Mouse (Mus musculus): ENCODE measurements at regions not wholly inside any gene's neighbourhood (a gene's known extent, or its start where the extent isn't known, plus 50 kb on each side); places are given as distances from the start of the nearest gene placed in this dataset.
A peak's percentile ranks its signal among the peaks of the same experiment; 100 is the strongest.

DNA sequence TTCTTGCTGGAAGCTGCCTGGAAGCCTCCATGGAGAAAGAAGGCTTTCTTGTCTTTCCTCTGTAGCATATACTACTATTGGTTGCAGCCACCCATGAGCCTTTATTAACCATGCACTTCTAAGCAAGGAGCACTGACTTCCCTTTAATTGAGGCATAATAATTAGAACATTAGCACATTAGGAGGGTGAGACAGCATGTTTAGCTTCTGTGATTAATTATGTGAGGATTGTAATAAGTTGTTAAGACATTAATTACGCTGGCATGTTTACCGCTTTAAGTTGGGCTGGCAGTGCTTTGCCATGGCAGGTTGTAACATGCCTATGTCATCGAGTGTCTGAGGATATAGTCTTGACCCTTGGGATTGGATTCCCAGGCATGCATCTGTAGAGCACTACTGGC lies 391.7 kb downstream of the Brinp2 start:
- Histone ChIP-seq H3K27ac (no peak overlapping the region), H3K4me1 (replicated peaks) (no peaks in the 10 kb centered on the region), H3K4me2 (no peak overlapping the region), H3K4me3 (replicated peaks) (no peak overlapping the region), H3K36me3 (no peaks in the 10 kb centered on the region), H3K27me3 (no peaks in the 10 kb centered on the region), H3K9ac (no peak overlapping the region), H3K9me3 (replicated peaks) (no peaks in the 10 kb centered on the region)
- DNase-seq (no peak), ATAC-seq (ENCODE audit: low read depth) (no peak)
- 74% methylated on average over 3 of the region's 3 CpGs for WGBS (ENCODE audit: insufficient replicate concordance)

DNA sequence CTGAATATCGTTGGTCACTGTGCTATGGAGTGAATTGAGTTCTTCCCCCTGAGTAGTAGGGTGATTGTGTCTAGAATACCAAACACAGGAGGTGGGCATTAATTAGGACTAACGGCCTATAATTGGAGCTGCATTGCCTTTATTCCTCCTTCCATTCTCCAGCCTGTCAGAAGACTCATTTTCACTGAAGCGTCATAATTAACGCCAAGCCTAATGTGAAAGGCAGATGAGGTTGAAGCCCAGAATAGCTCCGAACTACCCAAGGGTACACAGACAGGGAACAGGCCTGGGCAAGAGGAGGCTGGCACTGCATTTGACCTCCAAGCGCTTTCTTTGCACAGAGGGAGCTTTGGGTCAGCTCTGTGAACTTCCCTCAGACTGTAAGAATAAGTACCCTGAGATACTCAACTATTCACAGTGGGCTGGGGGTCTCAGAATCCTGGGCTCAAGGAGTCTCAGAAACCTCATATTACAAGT lies 386.5 kb downstream of the Brinp2 start:
- no peak overlapping the region for H3K4me3 ChIP-seq (replicated peaks)
- WGBS (ENCODE audit: insufficient replicate concordance), result 71% methylated on average over 6 of the region's 6 CpGs
- no peak overlapping the region for H3K27ac ChIP-seq
- no peaks in the 10 kb centered on the region for H3K4me1 ChIP-seq (replicated peaks)
- H3K36me3 ChIP-seq, result no peaks in the 10 kb centered on the region
- ATAC-seq (ENCODE audit: low read depth) (no peak), DNase-seq (no peak)
- no peaks in the 10 kb centered on the region for H3K27me3 ChIP-seq
- H3K9me3 ChIP-seq (replicated peaks), result no peaks in the 10 kb centered on the region
- H3K4me2 ChIP-seq, result no peak overlapping the region
- no peak overlapping the region for H3K9ac ChIP-seq

DNA sequence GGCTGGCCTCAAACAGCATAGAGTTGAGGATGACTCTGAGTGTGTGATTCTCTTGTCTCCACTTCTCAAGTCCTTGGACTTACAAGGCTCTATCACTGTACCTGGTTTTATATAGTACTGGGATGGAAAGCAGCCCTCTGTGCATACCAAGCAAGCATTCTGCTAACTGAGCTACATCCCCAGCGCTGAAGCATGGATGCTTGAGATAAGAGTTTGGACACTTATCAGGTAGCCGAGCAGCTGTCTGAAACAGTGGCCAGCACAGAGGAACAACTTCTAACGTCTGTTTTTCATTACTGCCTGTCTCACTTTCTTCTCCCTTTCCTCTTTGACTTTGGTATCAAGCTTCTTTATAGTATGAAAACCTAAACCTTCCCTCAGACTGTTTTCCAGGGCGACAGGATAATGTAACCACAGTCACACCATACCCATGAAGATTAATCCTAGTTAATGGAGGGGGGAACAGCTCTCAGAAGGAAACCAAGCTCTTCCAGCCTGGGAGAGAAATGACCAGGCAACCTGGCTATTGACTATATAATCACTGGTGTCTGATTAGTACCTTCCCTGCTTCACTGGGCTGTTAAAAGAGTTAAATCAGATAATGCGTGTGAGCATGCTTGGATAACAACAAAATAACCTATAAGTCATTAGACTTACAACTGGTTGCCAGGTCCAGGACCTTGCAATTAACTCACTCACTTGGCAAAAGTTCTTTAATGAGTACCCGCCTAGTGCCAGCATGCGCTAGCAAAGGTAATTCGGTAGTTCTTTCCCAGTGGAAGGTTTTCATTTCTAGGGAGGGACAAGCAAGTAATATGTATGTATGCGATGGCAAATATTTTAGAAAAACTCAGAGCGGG lies 382.5 kb downstream of the Brinp2 start:
- Histone ChIP-seq H3K4me2 (no peak overlapping the region), H3K27ac (no peak overlapping the region), H3K9me3 (replicated peaks) (no peaks in the 10 kb centered on the region), H3K9ac (no peak overlapping the region), H3K4me1 (replicated peaks) (no peaks in the 10 kb centered on the region), H3K4me3 (replicated peaks) (no peak overlapping the region), H3K36me3 (no peaks in the 10 kb centered on the region), H3K27me3 (no peaks in the 10 kb centered on the region)
- ATAC-seq (ENCODE audit: low read depth) (peak; percentile 79), DNase-seq (no peak)
- whole genome bisulfite sequencing (ENCODE audit: insufficient replicate concordance), result 63% methylated on average over 10 of the region's 10 CpGs

DNA sequence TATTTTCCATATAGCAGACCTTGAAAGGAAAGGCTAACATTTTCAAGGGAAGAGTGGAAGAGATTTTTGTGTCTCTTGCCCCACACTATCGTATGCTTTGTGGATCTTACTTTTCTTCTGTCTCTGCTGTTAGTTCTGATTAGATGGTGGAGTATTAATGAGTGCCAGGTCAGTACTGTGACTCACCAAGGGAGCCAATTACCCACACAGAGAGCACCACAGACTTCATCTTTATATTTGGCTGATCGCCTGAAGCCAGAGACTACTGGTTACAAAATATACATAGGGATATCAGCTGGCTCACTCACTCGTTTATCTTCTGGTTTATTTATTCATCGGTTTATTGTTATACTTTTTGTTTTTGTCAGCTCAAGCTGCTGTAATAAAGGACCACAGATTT lies 381.5 kb downstream of the Brinp2 start:
- no peak overlapping the region for H3K4me2 ChIP-seq
- no peak overlapping the region for H3K27ac ChIP-seq
- DNase-seq, result no peak
- no peak overlapping the region for H3K9ac ChIP-seq
- H3K4me1 ChIP-seq (replicated peaks), result no peaks in the 10 kb centered on the region
- H3K27me3 ChIP-seq, result no peaks in the 10 kb centered on the region
- 59% methylated on average over 4 of the region's 4 CpGs for WGBS (ENCODE audit: insufficient replicate concordance)
- H3K36me3 ChIP-seq, result no peaks in the 10 kb centered on the region
- no peak for ATAC-seq (ENCODE audit: low read depth)
- no peaks in the 10 kb centered on the region for H3K9me3 ChIP-seq (replicated peaks)
- no peak overlapping the region for H3K4me3 ChIP-seq (replicated peaks)

DNA sequence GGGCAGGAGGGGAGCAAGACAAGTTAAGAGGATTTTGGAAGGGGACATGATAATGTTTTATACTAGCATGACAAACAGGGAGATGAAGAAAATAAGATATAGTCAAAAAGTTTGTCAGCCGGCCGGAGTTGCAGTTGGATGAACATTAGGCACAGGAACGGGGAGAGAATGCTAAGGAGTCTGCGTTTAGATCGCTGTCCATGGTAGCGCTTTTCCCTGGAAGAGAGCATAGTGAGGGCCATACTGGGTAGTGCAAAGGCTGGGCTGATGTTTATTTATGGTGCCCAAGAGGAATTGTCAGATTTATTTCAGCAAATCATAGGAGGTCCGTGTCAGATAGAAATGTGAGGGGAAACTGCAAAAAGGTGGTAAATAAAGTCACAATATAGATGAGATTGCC lies 337.0 kb downstream of the Brinp2 start:
- H3K27ac ChIP-seq, result no peak overlapping the region
- H3K4me1 ChIP-seq (replicated peaks), result no peaks in the 10 kb centered on the region
- DNase-seq (no peak), ATAC-seq (ENCODE audit: low read depth) (no peak)
- no peaks in the 10 kb centered on the region for H3K9me3 ChIP-seq (replicated peaks)
- no peak overlapping the region for H3K4me3 ChIP-seq (replicated peaks)
- 26% methylated on average over 7 of the region's 7 CpGs for whole genome bisulfite sequencing (ENCODE audit: insufficient replicate concordance)
- no peaks in the 10 kb centered on the region for H3K36me3 ChIP-seq
- no peak overlapping the region for H3K9ac ChIP-seq
- no peaks in the 10 kb centered on the region for H3K27me3 ChIP-seq
- H3K4me2 ChIP-seq, result no peak overlapping the region

DNA sequence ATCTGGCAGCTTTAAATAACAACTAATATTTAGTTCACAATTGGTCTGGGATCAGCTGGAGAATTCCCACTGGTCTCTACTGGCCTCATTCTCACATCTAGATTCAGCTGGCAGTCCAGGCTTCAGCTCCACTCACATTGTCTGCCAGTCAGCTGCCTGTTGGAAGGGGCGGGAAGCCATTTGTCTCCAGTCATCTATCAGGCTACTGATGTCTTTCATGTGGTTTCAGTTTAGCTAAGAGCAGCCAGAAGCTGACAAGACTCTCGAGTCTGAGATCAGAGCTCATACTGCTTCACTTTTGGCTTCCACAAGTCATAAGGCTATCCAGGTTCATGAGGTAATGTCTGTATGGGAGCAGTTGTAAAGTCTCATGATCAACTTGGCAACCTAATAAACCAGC lies 316.4 kb downstream of the Brinp2 start:
- Histone ChIP-seq H3K36me3 (no peaks in the 10 kb centered on the region), H3K4me3 (replicated peaks) (no peak overlapping the region), H3K4me1 (replicated peaks) (no peaks in the 10 kb centered on the region), H3K9me3 (replicated peaks) (no peaks in the 10 kb centered on the region), H3K4me2 (no peak overlapping the region), H3K27ac (no peak overlapping the region), H3K27me3 (no peaks in the 10 kb centered on the region), H3K9ac (no peak overlapping the region)
- DNase-seq (no peak), ATAC-seq (ENCODE audit: low read depth) (no peak)
- WGBS (ENCODE audit: insufficient replicate concordance), result 20% methylated on average over 2 of the region's 2 CpGs

DNA sequence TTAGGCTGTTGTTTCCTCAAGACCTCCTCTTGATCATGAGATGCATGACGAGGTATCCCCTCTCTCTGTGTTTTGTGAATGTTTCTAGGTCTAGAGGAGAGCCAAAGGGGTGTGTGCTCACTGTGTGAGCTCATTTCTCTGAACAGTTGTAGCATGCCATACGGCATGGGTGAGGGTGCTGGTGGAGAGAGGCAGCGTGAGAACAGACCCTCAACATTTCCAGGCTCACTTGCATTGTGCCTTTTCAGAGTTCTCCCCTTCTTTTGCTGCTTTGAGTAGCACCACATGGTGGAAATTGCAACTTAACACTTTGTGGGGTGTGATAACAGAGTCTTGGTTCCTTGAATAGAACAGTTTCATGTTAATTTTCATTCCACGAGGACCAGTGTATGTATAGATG lies 315.8 kb downstream of the Brinp2 start:
- H3K9me3 ChIP-seq (replicated peaks), result no peaks in the 10 kb centered on the region

DNA sequence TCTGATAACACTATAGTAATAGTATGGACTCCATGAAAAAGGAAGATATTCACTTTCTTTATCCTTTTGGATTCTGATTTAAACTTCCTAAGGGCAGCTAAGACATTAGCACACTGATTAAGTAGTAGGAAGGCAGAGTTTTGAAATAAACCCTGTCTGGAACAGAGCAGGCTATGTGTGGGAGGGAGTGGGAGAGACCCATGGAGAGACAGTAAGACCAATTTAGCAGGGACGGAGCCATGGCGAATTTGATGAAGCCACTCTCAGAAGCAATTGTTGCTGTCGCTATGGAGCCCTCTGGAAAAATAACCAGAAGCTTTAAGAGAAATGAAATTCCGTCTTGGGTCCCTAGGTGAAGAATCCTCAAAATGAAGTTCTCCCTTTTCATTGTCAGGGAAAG lies 303.5 kb downstream of the Brinp2 start:
- Histone ChIP-seq H3K36me3 (no peaks in the 10 kb centered on the region), H3K27me3 (no peaks in the 10 kb centered on the region), H3K4me1 (replicated peaks) (no peaks in the 10 kb centered on the region), H3K27ac (no peak overlapping the region), H3K9ac (no peak overlapping the region), H3K4me3 (replicated peaks) (no peak overlapping the region), H3K9me3 (replicated peaks) (no peaks in the 10 kb centered on the region), H3K4me2 (no peak overlapping the region)
- no peak for DNase-seq
- no peak for ATAC-seq (ENCODE audit: low read depth)
- WGBS (ENCODE audit: insufficient replicate concordance), result 58% methylated on average over 4 of the region's 4 CpGs

More for the DNA sequence above, 315.8 kb downstream of the Brinp2 start:
- no peak overlapping the region for H3K4me3 ChIP-seq (replicated peaks)
- DNase-seq, result no peak
- 50% methylated on average over 4 of the region's 4 CpGs for WGBS (ENCODE audit: insufficient replicate concordance)
- no peak overlapping the region for H3K4me2 ChIP-seq
- no peak overlapping the region for H3K9ac ChIP-seq
- H3K4me1 ChIP-seq (replicated peaks), result no peaks in the 10 kb centered on the region
- no peak overlapping the region for H3K27ac ChIP-seq
- no peaks in the 10 kb centered on the region for H3K27me3 ChIP-seq
- H3K36me3 ChIP-seq, result no peaks in the 10 kb centered on the region
- no peak for ATAC-seq (ENCODE audit: low read depth)

DNA sequence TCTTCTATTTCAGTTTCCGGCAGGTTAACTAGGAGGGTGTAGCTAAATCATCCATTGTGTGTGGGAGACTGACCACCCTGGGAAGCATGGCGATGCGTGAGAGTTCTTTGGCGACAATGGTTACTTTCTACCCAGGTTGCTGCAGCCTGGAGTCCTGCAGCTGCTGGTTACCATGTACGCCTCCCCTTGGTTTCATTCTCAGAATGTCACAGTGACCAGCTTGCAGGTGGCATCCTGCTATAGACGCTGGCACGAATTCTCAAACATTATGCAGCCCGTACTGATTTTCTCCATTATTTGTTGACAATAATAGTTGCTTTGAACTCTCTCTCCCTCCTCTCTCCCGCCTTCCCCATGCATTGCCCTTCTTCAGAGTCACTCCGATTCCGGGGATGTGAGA lies 301.2 kb downstream of the Brinp2 start:
- Histone ChIP-seq H3K4me3 (replicated peaks) (no peak overlapping the region), H3K9me3 (replicated peaks) (no peaks in the 10 kb centered on the region), H3K27ac (no peak overlapping the region), H3K4me1 (replicated peaks) (no peaks in the 10 kb centered on the region), H3K4me2 (no peak overlapping the region), H3K36me3 (no peaks in the 10 kb centered on the region), H3K27me3 (no peaks in the 10 kb centered on the region), H3K9ac (no peak overlapping the region)
- ATAC-seq (ENCODE audit: low read depth) (no peak), DNase-seq (no peak)
- 70% methylated on average over 11 of the region's 11 CpGs for WGBS (ENCODE audit: insufficient replicate concordance)

DNA sequence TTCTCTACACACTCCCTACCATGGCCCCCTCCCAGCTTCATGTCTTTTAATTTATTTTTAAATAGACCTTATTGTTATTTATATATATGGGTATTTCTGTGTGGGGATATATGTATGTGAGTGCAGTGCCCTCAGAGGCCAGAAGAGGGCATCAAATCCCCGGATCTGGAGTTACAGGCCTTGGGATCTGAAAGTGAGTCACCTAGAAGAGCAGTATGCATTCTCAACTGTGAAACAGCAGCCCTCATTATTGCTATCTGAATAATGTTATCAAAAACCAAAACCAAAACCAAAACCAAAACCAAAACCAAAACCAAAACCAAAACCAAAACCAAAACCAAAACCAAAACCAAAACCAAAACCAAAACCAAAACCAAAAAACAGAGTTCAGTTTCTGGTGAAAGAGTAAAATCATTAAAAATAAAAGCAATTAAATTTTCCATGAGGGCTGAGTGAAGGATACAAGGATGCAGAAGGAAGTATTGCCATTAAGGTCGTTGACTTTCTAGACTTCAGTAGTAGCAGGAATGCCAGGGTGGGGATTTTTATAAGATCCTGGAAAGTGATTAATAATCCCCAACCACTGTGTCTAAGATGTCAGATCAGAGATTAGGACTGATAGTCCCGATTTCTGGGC lies 299.0 kb downstream of the Brinp2 start:
- Histone ChIP-seq H3K4me3 (replicated peaks) (no peak overlapping the region), H3K4me1 (replicated peaks) (no peaks in the 10 kb centered on the region), H3K4me2 (no peak overlapping the region), H3K36me3 (no peaks in the 10 kb centered on the region), H3K9ac (no peak overlapping the region), H3K27ac (no peak overlapping the region), H3K27me3 (no peaks in the 10 kb centered on the region), H3K9me3 (replicated peaks) (no peaks in the 10 kb centered on the region)
- ATAC-seq (ENCODE audit: low read depth), result no peak
- DNase-seq, result no peak
- WGBS (ENCODE audit: insufficient replicate concordance), result 34% methylated on average over 3 of the region's 3 CpGs

DNA sequence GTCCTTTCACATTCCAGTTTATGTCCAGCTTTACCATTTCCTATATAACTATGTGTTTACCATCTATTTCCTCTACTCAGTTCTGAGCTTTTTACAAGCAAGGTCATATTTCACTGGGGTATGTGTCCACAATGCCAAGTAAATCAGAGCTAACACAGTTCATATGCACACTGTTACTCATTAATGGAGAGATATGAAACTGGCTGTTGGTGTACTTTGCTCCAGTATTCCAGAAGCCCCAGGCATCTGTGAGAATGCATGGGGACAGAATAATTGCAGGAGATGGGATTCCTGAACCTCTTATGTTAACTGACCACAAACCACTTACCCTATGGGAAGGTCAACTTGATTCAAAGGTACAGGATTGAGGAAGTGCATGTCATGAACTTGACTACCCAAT lies 298.3 kb downstream of the Brinp2 start:
- no peaks in the 10 kb centered on the region for H3K36me3 ChIP-seq
- no peak overlapping the region for H3K4me2 ChIP-seq
- H3K27me3 ChIP-seq, result no peaks in the 10 kb centered on the region
- H3K4me3 ChIP-seq (replicated peaks), result no peak overlapping the region
- H3K27ac ChIP-seq, result no peak overlapping the region
- H3K9me3 ChIP-seq (replicated peaks), result no peaks in the 10 kb centered on the region
- ATAC-seq (ENCODE audit: low read depth), result no peak
- no peak for DNase-seq
- H3K9ac ChIP-seq, result no peak overlapping the region
- H3K4me1 ChIP-seq (replicated peaks), result no peaks in the 10 kb centered on the region

DNA sequence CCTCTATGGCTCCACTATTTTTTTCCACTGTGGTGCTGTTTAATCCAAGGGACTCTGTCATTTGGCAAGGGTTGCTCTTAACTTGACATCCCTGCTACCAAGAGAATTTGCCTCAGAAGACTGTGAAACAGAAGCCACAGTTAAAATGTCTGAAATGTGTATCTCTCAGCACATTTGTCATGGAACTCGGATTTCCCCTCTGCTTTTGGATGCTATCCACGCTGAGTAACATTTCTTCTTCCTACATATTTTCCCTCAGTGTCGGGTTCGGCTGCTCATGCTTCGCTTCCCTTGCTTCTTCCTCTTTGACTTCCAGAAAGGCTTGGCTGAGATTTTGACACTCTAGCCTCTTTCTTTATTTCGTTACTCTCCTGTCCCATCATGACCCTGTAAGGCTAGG lies 294.1 kb downstream of the Brinp2 start:
- H3K9me3 ChIP-seq (replicated peaks), result no peaks in the 10 kb centered on the region
- H3K9ac ChIP-seq, result no peak overlapping the region
- no peak overlapping the region for H3K27ac ChIP-seq
- no peaks in the 10 kb centered on the region for H3K4me1 ChIP-seq (replicated peaks)
- no peak overlapping the region for H3K4me3 ChIP-seq (replicated peaks)
- no peak overlapping the region for H3K4me2 ChIP-seq
- no peaks in the 10 kb centered on the region for H3K36me3 ChIP-seq
- no peak for ATAC-seq (ENCODE audit: low read depth)
- no peaks in the 10 kb centered on the region for H3K27me3 ChIP-seq
- 62% methylated on average over 6 of the region's 6 CpGs for WGBS (ENCODE audit: insufficient replicate concordance)
- DNase-seq, result no peak

Measured in liver, embryonic 13.5 days (tissue).